In the genomic region with DNA sequence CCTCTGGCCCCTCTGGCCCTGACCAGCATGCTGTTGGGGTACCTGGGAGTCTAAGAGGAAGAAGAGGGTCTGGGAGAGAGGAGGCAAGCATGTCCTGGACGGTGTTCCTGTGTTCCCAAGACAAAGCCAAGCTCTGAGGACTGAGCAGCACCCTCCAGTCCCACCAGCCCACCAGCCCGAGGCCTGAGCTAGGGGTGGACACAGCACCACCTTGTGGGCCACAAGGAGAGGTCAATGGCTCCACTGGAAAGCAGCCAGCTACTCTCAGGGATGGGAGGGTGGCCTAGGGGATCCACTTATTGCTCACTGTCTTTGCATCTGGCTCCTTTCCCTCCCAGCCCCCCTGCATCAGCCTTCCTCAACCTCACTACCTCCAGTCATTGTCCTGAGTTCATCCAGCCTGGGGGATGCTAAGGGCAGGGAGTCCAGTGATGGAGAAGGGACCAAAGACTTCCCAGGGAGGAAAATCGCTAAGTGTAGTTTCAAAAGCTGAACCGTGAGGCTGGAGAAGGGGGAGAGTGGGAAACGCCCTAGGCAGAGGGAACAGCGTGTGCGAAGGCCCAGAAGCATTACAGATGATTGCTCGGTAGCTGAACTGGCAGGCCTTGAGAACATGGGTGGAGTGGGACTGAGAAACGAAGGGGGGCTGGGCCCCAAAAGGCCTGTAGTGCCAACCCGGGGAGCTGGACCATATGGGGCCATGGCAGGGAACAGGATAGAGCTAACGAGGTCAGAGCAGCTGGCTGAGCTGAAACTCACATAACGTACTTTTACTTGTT, we compare ENCODE assay signal across 9 mouse cellular contexts. TPM values are rescaled to one million over a fixed set of nuclear protein-coding genes. Genes with fewer than 3 reads are reported as not detected.
DNase-seq lines count a peak whose midpoint lies in the region; ATAC-seq lines count a peak whose summit lies in the region.
"Had no signal": no experiment of that assay in that cellular context is flagged by ENCODE, and none has a peak within 500 bp of the region (broad histone marks: within the 10 kb centered on the region; RNA-seq: fewer than 3 reads in every experiment).

No protein-coding gene starts in this region.

- H3K4me2 ChIP-seq in forebrain, embryonic 15.5 days (replicated peaks), result no peak overlapping the region
- no peak overlapping the region for H3K4me2 ChIP-seq in hindbrain, embryonic 14.5 days (replicated peaks)
- H3K4me2 ChIP-seq in lung, embryonic 16.5 days (ENCODE audit: low read depth, low read length), result no peak overlapping the region
- no peak overlapping the region for H3K4me2 ChIP-seq in stomach, embryonic 15.5 days

- H3K27ac ChIP-seq in forebrain, embryonic 10.5 days, result peak overlapping the region; percentile 83
- no peak overlapping the region for H3K27ac ChIP-seq in forebrain, embryonic 15.5 days (replicated peaks)
- no peak overlapping the region for H3K27ac ChIP-seq in hindbrain, embryonic 14.5 days
- no peak overlapping the region for H3K27ac ChIP-seq in lung, embryonic 16.5 days (ENCODE audit: low read length)
- H3K27ac ChIP-seq in stomach, embryonic 15.5 days, result peak overlapping the region; percentile 1; the same call in 1 of the 2 replicates

- H3K9ac ChIP-seq in forebrain, embryonic 15.5 days (replicated peaks), result no peak overlapping the region
- H3K9ac ChIP-seq in hindbrain, embryonic 14.5 days, result no peak overlapping the region
- H3K9ac ChIP-seq in lung, embryonic 16.5 days (ENCODE audit: low read length), result no peak overlapping the region
- H3K9ac ChIP-seq in stomach, embryonic 15.5 days, result no peak overlapping the region

- H3K9me3 ChIP-seq in forebrain, embryonic 10.5 days, result no peaks in the 10 kb centered on the region
- H3K9me3 ChIP-seq in forebrain, embryonic 15.5 days, result no peaks in the 10 kb centered on the region
- H3K9me3 ChIP-seq in hindbrain, embryonic 14.5 days (ENCODE audit: control insufficient read depth, low read length), result no peaks in the 10 kb centered on the region
- no peaks in the 10 kb centered on the region for H3K9me3 ChIP-seq in lung, embryonic 16.5 days (ENCODE audit: control insufficient read depth, low read length)
- no peaks in the 10 kb centered on the region for H3K9me3 ChIP-seq in stomach, embryonic 15.5 days

- ATAC-seq in forebrain, embryonic 15.5 days (replicated peaks), result no peak
- ATAC-seq in erythroid progenitor cell, adult 5-6 weeks (replicated peaks; ENCODE audit: low FRiP score, poor library complexity, severe bottlenecking), result peak; percentile 44
- peak; percentile 82 for ATAC-seq in hindbrain, embryonic 14.5 days (ENCODE audit: low FRiP score)
- ATAC-seq in lung, embryonic 16.5 days (ENCODE audit: low read depth), result peak; percentile 48; the same call in 1 of the 2 replicates
- 0 out of 2 replicates have a peak, but pooled peaks have one; percentile 7 for ATAC-seq in stomach, embryonic 15.5 days (ENCODE audit: insufficient read depth, low FRiP score, low read depth)
- no peak for ATAC-seq in CD4-positive, CD25-positive, alpha-beta regulatory T cell, adult 4 months

- H3K27me3 ChIP-seq in forebrain, embryonic 10.5 days (ENCODE audit: poor library complexity, severe bottlenecking), result peaks cover 10% of the 10 kb centered on the region; the same call in 1 of the 2 replicates
- H3K27me3 ChIP-seq in forebrain, embryonic 15.5 days, result no peaks in the 10 kb centered on the region
- H3K27me3 ChIP-seq in hindbrain, embryonic 14.5 days (ENCODE audit: control insufficient read depth, insufficient read depth, low read length), result no peaks in the 10 kb centered on the region
- H3K27me3 ChIP-seq in lung, embryonic 16.5 days (ENCODE audit: control insufficient read depth, insufficient read depth, low read depth, low read length), result no peaks in the 10 kb centered on the region; the same call in 1 of the 2 replicates
- H3K27me3 ChIP-seq in stomach, embryonic 15.5 days (replicated peaks), result no peaks in the 10 kb centered on the region

- peaks cover 40% of the 10 kb centered on the region for H3K4me1 ChIP-seq in forebrain, embryonic 10.5 days
- 0 out of 2 replicates have a peak, but pooled peaks cover 2% of the 10 kb centered on the region for H3K4me1 ChIP-seq in forebrain, embryonic 15.5 days
- peaks cover 4% of the 10 kb centered on the region for H3K4me1 ChIP-seq in hindbrain, embryonic 14.5 days (replicated peaks; ENCODE audit: control insufficient read depth, insufficient read depth, low read length)
- peaks cover 5% of the 10 kb centered on the region for H3K4me1 ChIP-seq in lung, embryonic 16.5 days (replicated peaks; ENCODE audit: control insufficient read depth, insufficient read depth, low read length)
- 0 out of 2 replicates have a peak, but pooled peaks cover 5% of the 10 kb centered on the region for H3K4me1 ChIP-seq in stomach, embryonic 15.5 days

- DNase-seq in forebrain, embryonic 10.5 days (ENCODE audit: extremely low spot score, low spot score), result peak; percentile 76
- DNase-seq in adrenal gland, postnatal 36 days, result peak; percentile 25 to 57
- DNase-seq in hindbrain, embryonic 14.5 days (ENCODE audit: low spot score), result peak; percentile 64

- no peaks in the 10 kb centered on the region for H3K36me3 ChIP-seq in forebrain, embryonic 10.5 days (replicated peaks)
- no peaks in the 10 kb centered on the region for H3K36me3 ChIP-seq in forebrain, embryonic 15.5 days
- H3K36me3 ChIP-seq in hindbrain, embryonic 14.5 days (replicated peaks; ENCODE audit: control insufficient read depth, insufficient read depth), result no peaks in the 10 kb centered on the region
- no peaks in the 10 kb centered on the region for H3K36me3 ChIP-seq in lung, embryonic 16.5 days (ENCODE audit: control insufficient read depth, insufficient read depth, low read length)
- no peaks in the 10 kb centered on the region for H3K36me3 ChIP-seq in stomach, embryonic 15.5 days

- no peak overlapping the region for H3K4me3 ChIP-seq in forebrain, embryonic 10.5 days
- no peak overlapping the region for H3K4me3 ChIP-seq in forebrain, embryonic 15.5 days
- H3K4me3 ChIP-seq in hindbrain, embryonic 14.5 days (replicated peaks; ENCODE audit: low read length), result no peak overlapping the region
- H3K4me3 ChIP-seq in lung, embryonic 16.5 days (ENCODE audit: low read length), result no peak overlapping the region
- no peak overlapping the region for H3K4me3 ChIP-seq in stomach, embryonic 15.5 days (replicated peaks)

- WGBS in forebrain, embryonic 10.5 days, result 57% methylated on average over 12 of the region's 12 CpGs
- WGBS in forebrain, embryonic 15.5 days, result 34% methylated on average over 12 of the region's 12 CpGs
- WGBS in hindbrain, embryonic 14.5 days, result 40% methylated on average over 12 of the region's 12 CpGs
- WGBS in lung, embryonic 16.5 days, result 58% methylated on average over 12 of the region's 12 CpGs
- WGBS in stomach, embryonic 15.5 days, result 65% methylated on average over 12 of the region's 12 CpGs

RNA-seq across cellular contexts. Expression of gene Cdcp2, which starts 24.7 kb away (rescaled TPM):
- polyA plus RNA-seq in forebrain, embryonic 10.5 days (2016; fragmentation: Nextera tagmentation; extraction: Ambion mirVana), result 0.06 TPM in 1 of 2 replicates, not detected in the other
- polyA plus RNA-seq in forebrain, embryonic 15.5 days (2015; fragmentation: Nextera tagmentation; extraction: Ambion mirVana), result not detected in 2 replicates
- not detected for total RNA-seq in adrenal gland, postnatal 36 days (2021)
- not detected in 2 replicates for total RNA-seq in erythroid progenitor cell, adult 5-6 weeks (2015; ENCODE audit: low replicate concordance)
- total RNA-seq in erythroid progenitor cell, adult 5-6 weeks (2017; ENCODE audit: low replicate concordance), result not detected in 2 replicates
- not detected in 2 replicates for polyA plus RNA-seq in hindbrain, embryonic 14.5 days (2014; fragmentation: Nextera tagmentation; extraction: Ambion mirVana)
- not detected in 2 replicates for polyA plus RNA-seq in lung, embryonic 16.5 days (2015; fragmentation: Nextera tagmentation; extraction: Ambion mirVana)
- not detected in 2 replicates for polyA plus RNA-seq in stomach, embryonic 15.5 days (2015; fragmentation: Nextera tagmentation; extraction: Ambion mirVana)
- polyA plus RNA-seq in CD4-positive, CD25-positive, alpha-beta regulatory T cell, adult 4 months (2017; shearing (Covaris generic)), result not detected
- total RNA-seq: neutrophil, adult 5-6 weeks had no signal

RNA-seq across cellular contexts. Expression of gene Cyb5rl, which starts 54.6 kb away (rescaled TPM):
- 8.9 and 11.3 TPM in 2 replicates for polyA plus RNA-seq in forebrain, embryonic 10.5 days (2016; fragmentation: Nextera tagmentation; extraction: Ambion mirVana)
- 2.8 and 3.6 TPM in 2 replicates for polyA plus RNA-seq in forebrain, embryonic 15.5 days (2015; fragmentation: Nextera tagmentation; extraction: Ambion mirVana)
- 10 to 100 TPM; 21.2 to 25.4 TPM for total RNA-seq in adrenal gland, postnatal 36 days (2021)
- 0.36 TPM in 1 of 2 replicates, not detected in the other for total RNA-seq in erythroid progenitor cell, adult 5-6 weeks (2015; ENCODE audit: low replicate concordance)
- total RNA-seq in erythroid progenitor cell, adult 5-6 weeks (2017; ENCODE audit: low replicate concordance), result 0.15 TPM in 1 of 2 replicates, not detected in the other
- polyA plus RNA-seq in hindbrain, embryonic 14.5 days (2014; fragmentation: Nextera tagmentation; extraction: Ambion mirVana), result 2.7 and 4.8 TPM in 2 replicates
- 5.9 and 7.2 TPM in 2 replicates for polyA plus RNA-seq in lung, embryonic 16.5 days (2015; fragmentation: Nextera tagmentation; extraction: Ambion mirVana)
- polyA plus RNA-seq in stomach, embryonic 15.5 days (2015; fragmentation: Nextera tagmentation; extraction: Ambion mirVana), result 6.1 and 7.5 TPM in 2 replicates
- 10 to 100 TPM in 1 of 2 experiments, 1 to 10 TPM in 1; 7.1 to 15.3 TPM for polyA plus RNA-seq in CD4-positive, CD25-positive, alpha-beta regulatory T cell, adult 4 months (2017; shearing (Covaris generic))

RNA-seq across cellular contexts. Expression of gene Mrpl37, which starts 54.7 kb away (rescaled TPM):
- polyA plus RNA-seq in forebrain, embryonic 10.5 days (2016; fragmentation: Nextera tagmentation; extraction: Ambion mirVana), result 131 and 132 TPM in 2 replicates
- 76.1 and 80.6 TPM in 2 replicates for polyA plus RNA-seq in forebrain, embryonic 15.5 days (2015; fragmentation: Nextera tagmentation; extraction: Ambion mirVana)
- 100 to 1,000 TPM in 1 of 2 experiments, 10 to 100 TPM in 1; 99.7 to 102 TPM for total RNA-seq in adrenal gland, postnatal 36 days (2021)
- 13.4 and 24.9 TPM in 2 replicates for total RNA-seq in erythroid progenitor cell, adult 5-6 weeks (2015; ENCODE audit: low replicate concordance)
- 11.0 and 14.3 TPM in 2 replicates for total RNA-seq in erythroid progenitor cell, adult 5-6 weeks (2017; ENCODE audit: low replicate concordance)
- polyA plus RNA-seq in hindbrain, embryonic 14.5 days (2014; fragmentation: Nextera tagmentation; extraction: Ambion mirVana), result 86.2 and 89.8 TPM in 2 replicates
- polyA plus RNA-seq in lung, embryonic 16.5 days (2015; fragmentation: Nextera tagmentation; extraction: Ambion mirVana), result 90.2 and 93.2 TPM in 2 replicates
- 89.8 and 100 TPM in 2 replicates for polyA plus RNA-seq in stomach, embryonic 15.5 days (2015; fragmentation: Nextera tagmentation; extraction: Ambion mirVana)
- polyA plus RNA-seq in CD4-positive, CD25-positive, alpha-beta regulatory T cell, adult 4 months (2017; shearing (Covaris generic)), result 10 to 100 TPM; 46.4 to 48.2 TPM

RNA-seq across cellular contexts. Expression of gene Tmem59, which starts 56.8 kb away (rescaled TPM):
- 244 and 249 TPM in 2 replicates for polyA plus RNA-seq in forebrain, embryonic 10.5 days (2016; fragmentation: Nextera tagmentation; extraction: Ambion mirVana)
- polyA plus RNA-seq in forebrain, embryonic 15.5 days (2015; fragmentation: Nextera tagmentation; extraction: Ambion mirVana), result 373 and 391 TPM in 2 replicates
- 100 to 1,000 TPM; 345 to 431 TPM for total RNA-seq in adrenal gland, postnatal 36 days (2021)
- 181 and 214 TPM in 2 replicates for total RNA-seq in erythroid progenitor cell, adult 5-6 weeks (2015; ENCODE audit: low replicate concordance)
- 134 and 191 TPM in 2 replicates for total RNA-seq in erythroid progenitor cell, adult 5-6 weeks (2017; ENCODE audit: low replicate concordance)
- polyA plus RNA-seq in hindbrain, embryonic 14.5 days (2014; fragmentation: Nextera tagmentation; extraction: Ambion mirVana), result 391 and 398 TPM in 2 replicates
- polyA plus RNA-seq in lung, embryonic 16.5 days (2015; fragmentation: Nextera tagmentation; extraction: Ambion mirVana), result 496 and 538 TPM in 2 replicates
- polyA plus RNA-seq in stomach, embryonic 15.5 days (2015; fragmentation: Nextera tagmentation; extraction: Ambion mirVana), result 386 and 427 TPM in 2 replicates
- polyA plus RNA-seq in CD4-positive, CD25-positive, alpha-beta regulatory T cell, adult 4 months (2017; shearing (Covaris generic)), result 100 to 1,000 TPM; 439 to 478 TPM

RNA-seq across cellular contexts. Expression of gene Tceanc2, which starts 57.6 kb away (rescaled TPM):
- 21.4 and 33.5 TPM in 2 replicates for polyA plus RNA-seq in forebrain, embryonic 10.5 days (2016; fragmentation: Nextera tagmentation; extraction: Ambion mirVana)
- polyA plus RNA-seq in forebrain, embryonic 15.5 days (2015; fragmentation: Nextera tagmentation; extraction: Ambion mirVana), result 30.7 and 45.9 TPM in 2 replicates
- 10 to 100 TPM; 20.2 to 27.3 TPM for total RNA-seq in adrenal gland, postnatal 36 days (2021)
- total RNA-seq in erythroid progenitor cell, adult 5-6 weeks (2015; ENCODE audit: low replicate concordance), result 13.4 and 14.4 TPM in 2 replicates
- total RNA-seq in erythroid progenitor cell, adult 5-6 weeks (2017; ENCODE audit: low replicate concordance), result 7.6 and 48.4 TPM in 2 replicates
- polyA plus RNA-seq in hindbrain, embryonic 14.5 days (2014; fragmentation: Nextera tagmentation; extraction: Ambion mirVana), result 22.7 and 22.9 TPM in 2 replicates
- 22.7 and 25.1 TPM in 2 replicates for polyA plus RNA-seq in lung, embryonic 16.5 days (2015; fragmentation: Nextera tagmentation; extraction: Ambion mirVana)
- 16.4 and 30.4 TPM in 2 replicates for polyA plus RNA-seq in stomach, embryonic 15.5 days (2015; fragmentation: Nextera tagmentation; extraction: Ambion mirVana)
- 10 to 100 TPM; 19.4 to 19.8 TPM for polyA plus RNA-seq in CD4-positive, CD25-positive, alpha-beta regulatory T cell, adult 4 months (2017; shearing (Covaris generic))

Comparison
In these comparisons a context has a peak if more than half of its experiments do, and no peak if none do; other contexts are left out.
1. H3K27ac ChIP-seq: peak in forebrain, embryonic 10.5 days (single experiment) and stomach, embryonic 15.5 days (single experiment); none in forebrain, embryonic 15.5 days (single experiment), hindbrain, embryonic 14.5 days (single experiment) and lung, embryonic 16.5 days (single experiment).
2. ATAC-seq: peak in erythroid progenitor cell, adult 5-6 weeks (single experiment), hindbrain, embryonic 14.5 days (single experiment), lung, embryonic 16.5 days (single experiment) and stomach, embryonic 15.5 days (single experiment); none in forebrain, embryonic 15.5 days (single experiment) and CD4-positive, CD25-positive, alpha-beta regulatory T cell, adult 4 months (single experiment).
3. Peak in every context shown above with its lines, with median percentiles within 50 percentile points of each other: DNase-seq.